Mouse (Mus musculus) forebrain, embryonic 12.5 days (tissue): ENCODE measurements at regions not wholly inside any gene's neighbourhood (a gene's known extent, or its start where the extent isn't known, plus 50 kb on each side); places are given as distances from the start of the nearest gene placed in this dataset.
A peak's percentile ranks its signal among the peaks of the same experiment; 100 is the strongest.

Experiments used
- ATAC-seq: fragments of 200-750 bp; cut with Nextera tagmentation; 2 replicates; pipeline ENCODE4 v1.8.0; 2017; ENCODE audit warnings: moderate TSS enrichment; ENCODE audit not compliant: low FRiP score
- H3K27ac ChIP-seq: fragments of 300-500 bp; sonication (generic); 2 replicates; pipeline ENCODE4 v1.5.1; 2016; ENCODE audit warnings: mild to moderate bottlenecking
- H3K27me3 ChIP-seq: fragments of 300-500 bp; sonication (generic); 2 replicates; pipeline ENCODE4 v1.6.1; 2016; ENCODE audit warnings: mild to moderate bottlenecking
- H3K36me3 ChIP-seq: fragments of 300-500 bp; sonication (generic); replicated peaks from 2 replicates; pipeline ENCODE4 v1.6.1; 2016; ENCODE audit warnings: mild to moderate bottlenecking
- H3K4me1 ChIP-seq: fragments of 300-500 bp; sonication (generic); 2 replicates; pipeline ENCODE4 v1.6.1; 2016
- H3K4me2 ChIP-seq: fragments of 300-500 bp; sonication (generic); 2 replicates; pipeline ENCODE4 v1.6.1; 2016; ENCODE audit warnings: mild to moderate bottlenecking, moderate library complexity
- H3K4me3 ChIP-seq: fragments of 300-500 bp; sonication (generic); replicated peaks from 2 replicates; pipeline ENCODE4 v1.5.1; 2016; ENCODE audit warnings: mild to moderate bottlenecking
- H3K9ac ChIP-seq: fragments of 300-500 bp; sonication (generic); 2 replicates; pipeline ENCODE4 v1.6.1; 2016; ENCODE audit warnings: mild to moderate bottlenecking
- H3K9me3 ChIP-seq: fragments of 300-500 bp; sonication (generic); 2 replicates; pipeline ENCODE4 v1.6.1; 2016
- WGBS: fragments of 180-500 bp; shearing (Covaris S2); methylation state at CpG from one replicate; pipeline ENCODE4 v1.1.7; 2016; 5-methylcytosine and 5-hydroxymethylcytosine counted together

- no peak overlapping the region for H3K9ac ChIP-seq
- H3K36me3 ChIP-seq, result no peaks in the 10 kb centered on the region
- no peak overlapping the region for H3K27ac ChIP-seq
- H3K4me2 ChIP-seq, result no peak overlapping the region
- 87% methylated on average over 6 of the region's 6 CpGs for WGBS
- H3K4me3 ChIP-seq, result no peak overlapping the region
- H3K9me3 ChIP-seq, result no peaks in the 10 kb centered on the region
- ATAC-seq, result no peak
- H3K4me1 ChIP-seq, result peaks cover 9% of the 10 kb centered on the region
- peaks cover 12% of the 10 kb centered on the region for H3K27me3 ChIP-seq
These were observed 78.9 kb upstream of the Cav2 start for GRCm38 (mm10) chr6:17201916-17202636.

GRCm38 (mm10) chr6:17203302-17203701 is 77.7 kb upstream of the Cav2 start:
- ATAC-seq, result no peak
- 95% methylated on average over 5 of the region's 5 CpGs for WGBS
- H3K4me1 ChIP-seq, result peaks cover 9% of the 10 kb centered on the region
- no peak overlapping the region for H3K27ac ChIP-seq
- no peaks in the 10 kb centered on the region for H3K36me3 ChIP-seq
- no peak overlapping the region for H3K9ac ChIP-seq
- H3K4me2 ChIP-seq, result no peak overlapping the region
- H3K27me3 ChIP-seq, result peaks cover 12% of the 10 kb centered on the region
- no peaks in the 10 kb centered on the region for H3K9me3 ChIP-seq
- H3K4me3 ChIP-seq, result no peak overlapping the region

DNA sequence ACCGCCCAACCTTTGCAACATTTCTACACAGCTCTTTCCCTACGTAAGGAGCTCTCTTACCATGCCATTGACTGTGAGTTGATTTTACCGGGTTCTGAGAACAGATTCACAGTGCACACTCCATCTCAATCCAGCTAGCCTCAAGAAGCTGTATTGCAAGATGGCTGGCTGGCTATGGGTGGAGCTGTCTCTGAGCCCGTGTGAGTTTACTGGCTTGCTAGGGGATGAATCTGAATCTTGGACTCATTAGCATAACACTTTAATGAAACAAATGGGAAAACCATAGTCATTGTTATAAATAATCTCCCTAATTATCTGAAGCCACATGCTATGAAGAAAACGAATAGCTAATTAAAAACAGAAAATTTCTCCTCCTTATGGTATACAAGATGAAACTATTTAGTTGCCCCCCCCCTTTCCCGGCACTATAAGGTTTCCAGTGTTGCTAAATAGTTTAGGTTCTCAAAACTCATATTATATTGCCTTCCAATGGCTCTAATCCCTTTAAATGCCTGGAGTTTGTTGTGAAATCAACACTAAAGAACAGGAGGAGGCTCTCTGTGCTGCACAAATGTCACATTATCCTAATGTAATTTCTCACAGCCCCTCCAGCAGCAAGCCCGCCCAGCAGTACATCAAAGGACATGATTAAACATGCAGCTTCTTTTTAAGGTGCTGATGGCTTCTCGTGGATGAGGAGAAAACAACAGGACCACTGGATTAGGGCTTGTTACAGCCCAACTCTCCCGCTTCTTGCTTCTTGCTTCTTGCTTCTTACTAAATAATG is 76.9 kb upstream of the Cav2 start:
- ATAC-seq, result peak; percentile 63; the same call in 1 of the 2 replicates
- WGBS, result 34% methylated on average over 9 of the region's 9 CpGs

GRCm38 (mm10) chr6:17206932-17207331 is 74.1 kb upstream of the Cav2 start:
- H3K9ac ChIP-seq, result no peak overlapping the region
- H3K36me3 ChIP-seq, result no peaks in the 10 kb centered on the region
- H3K4me3 ChIP-seq, result no peak overlapping the region
- H3K4me1 ChIP-seq, result peaks cover 9% of the 10 kb centered on the region
- H3K4me2 ChIP-seq, result no peak overlapping the region
- H3K27me3 ChIP-seq, result peaks cover 3% of the 10 kb centered on the region; the same call in 1 of the 2 replicates
- ATAC-seq, result no peak
- H3K9me3 ChIP-seq, result no peaks in the 10 kb centered on the region
- H3K27ac ChIP-seq, result no peak overlapping the region
- 99% methylated on average over 3 of the region's 3 CpGs for WGBS

More for the DNA sequence above, 76.9 kb upstream of the Cav2 start:
- Histone ChIP-seq H3K4me2 (no peak overlapping the region), H3K27ac (no peak overlapping the region), H3K9me3 (no peaks in the 10 kb centered on the region), H3K4me3 (no peak overlapping the region), H3K27me3 (peaks cover 10% of the 10 kb centered on the region), H3K9ac (no peak overlapping the region), H3K36me3 (no peaks in the 10 kb centered on the region), H3K4me1 (peaks cover 9% of the 10 kb centered on the region)

GRCm38 (mm10) chr6:17209792-17210191 is 71.2 kb upstream of the Cav2 start:
- WGBS, result 69% methylated on average over 4 of the region's 4 CpGs

GRCm38 (mm10) chr6:17211346-17211745 is 69.6 kb upstream of the Cav2 start:
- H3K4me1 ChIP-seq, result no peaks in the 10 kb centered on the region

More at GRCm38 (mm10) chr6:17209792-17210191, 71.2 kb upstream of the Cav2 start:
- Histone ChIP-seq H3K27ac (no peak overlapping the region), H3K4me3 (no peak overlapping the region), H3K9ac (no peak overlapping the region), H3K4me2 (no peak overlapping the region), H3K36me3 (no peaks in the 10 kb centered on the region), H3K9me3 (no peaks in the 10 kb centered on the region), H3K4me1 (no peaks in the 10 kb centered on the region), H3K27me3 (peaks cover 3% of the 10 kb centered on the region; the same call in 1 of the 2 replicates)
- ATAC-seq, result no peak

DNA sequence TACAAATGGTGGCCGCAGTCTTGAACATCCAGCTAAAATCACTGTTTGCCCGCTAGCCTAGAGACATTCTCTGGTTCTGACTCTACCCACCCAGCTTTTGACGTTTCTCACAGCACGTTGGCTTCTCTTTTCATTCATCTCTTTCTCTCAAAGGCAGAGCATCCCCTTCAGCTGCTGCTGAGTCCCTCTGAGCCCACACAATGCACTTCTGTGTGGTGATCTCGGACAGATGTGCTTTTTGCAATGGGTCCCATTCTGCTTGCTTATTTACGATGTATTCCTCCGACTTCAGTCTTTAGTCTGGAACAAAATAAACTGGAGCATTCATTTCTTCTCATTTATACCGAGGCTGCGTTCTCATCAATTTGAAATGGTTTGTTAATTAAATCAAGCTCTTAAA is 66.2 kb upstream of the Cav2 start:
- Histone ChIP-seq H3K9ac (no peak overlapping the region), H3K36me3 (no peaks in the 10 kb centered on the region), H3K27me3 (peaks cover 3% of the 10 kb centered on the region; the same call in 1 of the 2 replicates), H3K4me1 (no peaks in the 10 kb centered on the region), H3K27ac (no peak overlapping the region), H3K4me3 (no peak overlapping the region), H3K4me2 (no peak overlapping the region), H3K9me3 (no peaks in the 10 kb centered on the region)
- 52% methylated on average over 9 of the region's 9 CpGs for WGBS
- ATAC-seq, result no peak

More at GRCm38 (mm10) chr6:17211346-17211745, 69.6 kb upstream of the Cav2 start:
- no peak overlapping the region for H3K4me3 ChIP-seq
- H3K9ac ChIP-seq, result no peak overlapping the region
- H3K9me3 ChIP-seq, result no peaks in the 10 kb centered on the region
- ATAC-seq, result no peak
- 45% methylated on average over 5 of the region's 5 CpGs for WGBS
- H3K4me2 ChIP-seq, result no peak overlapping the region
- H3K27ac ChIP-seq, result no peak overlapping the region
- H3K27me3 ChIP-seq, result peaks cover 3% of the 10 kb centered on the region; the same call in 1 of the 2 replicates
- H3K36me3 ChIP-seq, result no peaks in the 10 kb centered on the region

DNA sequence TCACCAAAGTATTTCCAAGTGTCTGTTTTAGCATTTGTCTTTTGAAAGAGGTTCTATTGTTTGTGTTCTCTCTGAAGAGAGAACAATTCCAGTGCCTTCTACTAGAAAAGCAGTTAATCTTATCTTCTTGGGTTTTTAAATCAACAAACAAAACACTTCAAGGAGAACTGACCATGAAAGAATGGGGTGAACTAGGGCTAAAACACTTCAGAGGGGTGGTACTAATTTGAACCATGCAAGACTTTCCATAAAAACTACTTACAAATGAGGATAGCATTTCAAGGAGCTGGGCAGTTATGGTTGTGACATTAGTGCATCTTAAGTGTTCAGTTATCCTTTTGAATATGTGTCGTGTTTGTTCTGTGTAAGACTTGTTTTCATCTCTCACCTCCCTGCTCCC is 64.5 kb upstream of the Cav2 start:
- no peaks in the 10 kb centered on the region for H3K9me3 ChIP-seq
- no peak for ATAC-seq
- WGBS, result 70% methylated on average over 1 of the region's 1 CpGs
- no peak overlapping the region for H3K27ac ChIP-seq
- no peak overlapping the region for H3K4me3 ChIP-seq
- no peak overlapping the region for H3K4me2 ChIP-seq
- no peak overlapping the region for H3K9ac ChIP-seq
- no peaks in the 10 kb centered on the region for H3K36me3 ChIP-seq
- H3K4me1 ChIP-seq, result no peaks in the 10 kb centered on the region
- H3K27me3 ChIP-seq, result no peaks in the 10 kb centered on the region

DNA sequence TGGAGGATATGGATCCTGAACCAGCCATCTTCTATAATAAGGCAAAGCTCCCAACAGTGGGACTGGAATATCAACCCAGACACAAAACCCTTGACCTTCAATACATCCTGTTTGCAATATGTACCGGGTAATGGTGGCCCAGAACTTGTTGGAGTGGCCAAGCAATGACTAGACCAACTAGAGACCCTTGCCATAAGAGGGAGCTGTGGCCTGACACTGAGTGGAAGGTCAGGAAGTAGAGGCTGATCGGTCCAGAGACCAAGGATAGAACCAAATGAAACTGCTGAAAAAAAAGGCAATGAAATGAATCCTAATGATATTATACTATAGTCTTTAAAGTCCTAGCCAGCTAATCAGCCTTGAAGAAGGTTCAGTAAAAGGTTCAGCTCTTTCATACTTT is 57.2 kb upstream of the Cav2 start:
- H3K9me3 ChIP-seq, result no peaks in the 10 kb centered on the region
- no peaks in the 10 kb centered on the region for H3K36me3 ChIP-seq
- 76% methylated on average over 2 of the region's 2 CpGs for WGBS
- H3K4me1 ChIP-seq, result no peaks in the 10 kb centered on the region
- no peak overlapping the region for H3K4me2 ChIP-seq
- no peak overlapping the region for H3K4me3 ChIP-seq
- ATAC-seq, result no peak
- H3K27ac ChIP-seq, result no peak overlapping the region
- no peaks in the 10 kb centered on the region for H3K27me3 ChIP-seq
- no peak overlapping the region for H3K9ac ChIP-seq

GRCm38 (mm10) chr6:17224852-17225251 is 56.1 kb upstream of the Cav2 start:
- Histone ChIP-seq H3K4me2 (no peak overlapping the region), H3K4me3 (no peak overlapping the region), H3K9ac (no peak overlapping the region), H3K4me1 (no peaks in the 10 kb centered on the region), H3K9me3 (no peaks in the 10 kb centered on the region), H3K27ac (no peak overlapping the region), H3K36me3 (no peaks in the 10 kb centered on the region), H3K27me3 (no peaks in the 10 kb centered on the region)
- ATAC-seq, result no peak
- 89% methylated on average over 5 of the region's 5 CpGs for WGBS

GRCm38 (mm10) chr6:17226483-17226882 is 54.5 kb upstream of the Cav2 start:
- no peaks in the 10 kb centered on the region for H3K9me3 ChIP-seq
- H3K4me1 ChIP-seq, result no peaks in the 10 kb centered on the region
- no peaks in the 10 kb centered on the region for H3K27me3 ChIP-seq
- H3K36me3 ChIP-seq, result no peaks in the 10 kb centered on the region
- H3K4me2 ChIP-seq, result no peak overlapping the region
- no peak for ATAC-seq
- no peak overlapping the region for H3K27ac ChIP-seq
- WGBS, result 90% methylated on average over 6 of the region's 6 CpGs
- H3K4me3 ChIP-seq, result no peak overlapping the region
- H3K9ac ChIP-seq, result no peak overlapping the region
